Mouse (Mus musculus): ENCODE results near the gene Bms1. TPM values are rescaled to one million over a fixed set of nuclear protein-coding genes. Genes with fewer than 3 reads are reported as not detected.

The Bms1 gene
- polyA plus RNA-seq, 1 experiment, result 29.3 TPM

- whole genome bisulfite sequencing, result 93% methylated on average over 5 of the region's 5 CpGs
- Histone ChIP-seq H3K4me3 (replicated peaks; ENCODE audit: control insufficient read depth, low read depth, low read length) (no peak overlapping the region), H3K4me1 (ENCODE audit: control insufficient read depth, insufficient read depth, low read length) (no peaks in the 10 kb centered on the region; the same call in 1 of the 2 replicates), H3K27ac (ENCODE audit: control insufficient read depth, insufficient read depth, low read depth, low read length, poor library complexity) (no peak overlapping the region)
- TF ChIP-seq POLR2A (IDR thresholded peaks at IDR 0.05; ENCODE audit: borderline replicate concordance, control insufficient read depth, low read depth, low read length), result no peak
- no peak for TF ChIP-seq CTCF (IDR thresholded peaks at IDR 0.05; ENCODE audit: control insufficient read depth, insufficient read depth, low read length)
Measured at GRCm38 (mm10) chr6:118408510-118408909, 10.8 kb downstream of the Bms1 start.

GRCm38 (mm10) chr6:118406421-118406820 lies 12.9 kb downstream of the Bms1 start:
- no peak overlapping the region for H3K4me3 ChIP-seq (replicated peaks; ENCODE audit: control insufficient read depth, low read depth, low read length)
- TF ChIP-seq POLR2A (IDR thresholded peaks at IDR 0.05; ENCODE audit: borderline replicate concordance, control insufficient read depth, low read depth, low read length), result no peak
- TF ChIP-seq CTCF (IDR thresholded peaks at IDR 0.05; ENCODE audit: control insufficient read depth, insufficient read depth, low read length), result no peak

DNA sequence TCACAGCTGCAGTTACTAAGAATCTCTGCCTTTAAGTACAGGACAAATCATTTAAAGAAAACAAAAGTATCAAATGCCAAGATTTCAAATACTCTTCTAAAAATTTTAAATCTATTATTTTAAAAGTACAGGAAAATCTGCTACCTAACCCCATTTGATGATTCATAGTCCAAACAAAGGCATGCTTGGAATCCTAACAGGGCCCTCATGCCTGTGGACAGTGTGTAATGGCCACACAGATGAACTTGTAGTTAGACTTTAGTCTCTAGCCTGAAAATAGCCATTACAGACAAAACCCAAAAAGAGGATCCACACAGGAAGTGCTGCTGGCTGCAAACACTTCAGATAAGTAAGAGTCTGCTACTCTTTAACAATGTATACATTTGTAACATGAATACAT lies 28.5 kb downstream of the Bms1 start:
- TF ChIP-seq POLR2A (IDR thresholded peaks at IDR 0.05; ENCODE audit: borderline replicate concordance, control insufficient read depth, low read depth, low read length), result no peak
- TF ChIP-seq CTCF (IDR thresholded peaks at IDR 0.05; ENCODE audit: control insufficient read depth, insufficient read depth, low read length), result no peak
- no peak overlapping the region for H3K4me3 ChIP-seq (replicated peaks; ENCODE audit: control insufficient read depth, low read depth, low read length)
- no peaks in the 10 kb centered on the region for H3K4me1 ChIP-seq (ENCODE audit: control insufficient read depth, insufficient read depth, low read length)
- no peak overlapping the region for H3K27ac ChIP-seq (ENCODE audit: control insufficient read depth, insufficient read depth, low read depth, low read length, poor library complexity)

More at GRCm38 (mm10) chr6:118406421-118406820, 12.9 kb downstream of the Bms1 start:
- Histone ChIP-seq H3K4me1 (ENCODE audit: control insufficient read depth, insufficient read depth, low read length) (no peaks in the 10 kb centered on the region; the same call in 1 of the 2 replicates), H3K27ac (ENCODE audit: control insufficient read depth, insufficient read depth, low read depth, low read length, poor library complexity) (no peak overlapping the region)
- WGBS, result 83% methylated on average over 4 of the region's 4 CpGs

GRCm38 (mm10) chr6:118385962-118386361 lies 33.3 kb downstream of the Bms1 start:
- TF ChIP-seq POLR2A (IDR thresholded peaks at IDR 0.05; ENCODE audit: borderline replicate concordance, control insufficient read depth, low read depth, low read length) (no peak), CTCF (IDR thresholded peaks at IDR 0.05; ENCODE audit: control insufficient read depth, insufficient read depth, low read length) (no peak)
- Histone ChIP-seq H3K27ac (ENCODE audit: control insufficient read depth, insufficient read depth, low read depth, low read length, poor library complexity) (no peak overlapping the region), H3K4me1 (ENCODE audit: control insufficient read depth, insufficient read depth, low read length) (no peaks in the 10 kb centered on the region), H3K4me3 (replicated peaks; ENCODE audit: control insufficient read depth, low read depth, low read length) (no peak overlapping the region)
- WGBS, result 91% methylated on average over 3 of the region's 3 CpGs

DNA sequence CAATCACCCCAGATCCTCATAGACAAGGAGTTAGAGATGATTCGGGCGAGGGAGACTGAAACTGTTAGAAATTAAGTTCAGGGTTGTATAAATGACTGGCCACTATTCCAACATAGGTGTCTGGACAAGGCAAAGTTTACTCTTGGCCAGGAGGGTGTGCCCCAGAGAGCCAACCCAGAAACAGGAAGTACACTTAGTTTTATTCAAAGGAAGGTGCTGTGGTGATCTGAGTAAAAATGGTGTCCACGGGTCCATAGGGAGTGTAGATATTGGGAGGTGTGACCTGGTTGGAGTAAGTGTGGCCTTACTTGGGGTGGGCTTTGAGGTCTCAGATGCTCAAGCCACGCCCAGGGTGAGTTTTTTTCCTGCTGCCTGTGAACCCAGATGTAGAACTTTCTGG lies 38.0 kb downstream of the Bms1 start:
- Histone ChIP-seq H3K27ac (ENCODE audit: control insufficient read depth, insufficient read depth, low read depth, low read length, poor library complexity) (no peak overlapping the region), H3K4me3 (replicated peaks; ENCODE audit: control insufficient read depth, low read depth, low read length) (no peak overlapping the region), H3K4me1 (ENCODE audit: control insufficient read depth, insufficient read depth, low read length) (no peaks in the 10 kb centered on the region)
- TF ChIP-seq CTCF (IDR thresholded peaks at IDR 0.05; ENCODE audit: control insufficient read depth, insufficient read depth, low read length), result no peak
- TF ChIP-seq POLR2A (IDR thresholded peaks at IDR 0.05; ENCODE audit: borderline replicate concordance, control insufficient read depth, low read depth, low read length), result no peak
- 61% methylated on average over 4 of the region's 4 CpGs for WGBS

- Histone ChIP-seq H3K4me1 (ENCODE audit: control insufficient read depth, insufficient read depth, low read length) (no peaks in the 10 kb centered on the region), H3K27ac (ENCODE audit: control insufficient read depth, insufficient read depth, low read depth, low read length, poor library complexity) (no peak overlapping the region), H3K4me3 (replicated peaks; ENCODE audit: control insufficient read depth, low read depth, low read length) (no peak overlapping the region)
- WGBS, result 32% methylated on average over 3 of the region's 3 CpGs
- no peak for TF ChIP-seq POLR2A (IDR thresholded peaks at IDR 0.05; ENCODE audit: borderline replicate concordance, control insufficient read depth, low read depth, low read length)
- TF ChIP-seq CTCF (IDR thresholded peaks at IDR 0.05; ENCODE audit: control insufficient read depth, insufficient read depth, low read length), result no peak
Measured at GRCm38 (mm10) chr6:118380630-118381029, 38.6 kb downstream of the Bms1 start.

GRCm38 (mm10) chr6:118379451-118380167 lies 39.7 kb downstream of the Bms1 start:
- WGBS, result 41% methylated on average over 20 of the region's 20 CpGs
- TF ChIP-seq POLR2A (IDR thresholded peaks at IDR 0.05; ENCODE audit: borderline replicate concordance, control insufficient read depth, low read depth, low read length) (no peak), CTCF (IDR thresholded peaks at IDR 0.05; ENCODE audit: control insufficient read depth, insufficient read depth, low read length) (peak; percentile 72)
- H3K4me3 ChIP-seq (replicated peaks; ENCODE audit: control insufficient read depth, low read depth, low read length), result no peak overlapping the region
- no peak overlapping the region for H3K27ac ChIP-seq (ENCODE audit: control insufficient read depth, insufficient read depth, low read depth, low read length, poor library complexity)
- H3K4me1 ChIP-seq (ENCODE audit: control insufficient read depth, insufficient read depth, low read length), result no peaks in the 10 kb centered on the region

DNA sequence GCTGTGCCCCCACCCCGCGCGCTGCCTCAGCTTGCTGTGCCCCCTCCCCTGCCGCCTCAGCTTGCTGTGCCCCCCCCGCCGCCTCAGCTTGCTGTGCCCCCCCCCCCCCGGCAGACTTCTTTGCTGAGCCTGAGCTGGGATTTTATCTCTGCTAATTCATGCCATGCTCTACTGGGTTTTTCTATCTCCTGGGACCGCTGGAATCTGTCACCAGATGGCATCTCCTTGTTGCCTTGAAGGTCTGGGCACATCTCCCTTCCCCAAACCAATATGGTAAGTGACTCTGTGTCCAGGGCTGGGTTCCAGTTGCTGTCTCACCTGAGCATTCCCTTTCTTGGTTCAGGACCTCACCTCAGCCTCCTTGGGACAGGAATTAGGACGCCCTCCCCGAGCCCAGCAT lies 41.7 kb downstream of the Bms1 start:
- Histone ChIP-seq H3K4me3 (replicated peaks; ENCODE audit: control insufficient read depth, low read depth, low read length) (no peak overlapping the region), H3K27ac (ENCODE audit: control insufficient read depth, insufficient read depth, low read depth, low read length, poor library complexity) (no peak overlapping the region), H3K4me1 (ENCODE audit: control insufficient read depth, insufficient read depth, low read length) (no peaks in the 10 kb centered on the region)
- WGBS, result 71% methylated on average over 10 of the region's 10 CpGs
- TF ChIP-seq CTCF (IDR thresholded peaks at IDR 0.05; ENCODE audit: control insufficient read depth, insufficient read depth, low read length) (no peak), POLR2A (IDR thresholded peaks at IDR 0.05; ENCODE audit: borderline replicate concordance, control insufficient read depth, low read depth, low read length) (no peak)
